Mouse (Mus musculus): ENCODE results near the gene Hist2h2bb.
"Not testable (repeated sequence)": the region's sequence is repeated elsewhere in the genome, so short reads cannot be mapped to it uniquely, and the experiment has no call there.

Gene Hist2h2bb

GRCm38 (mm10) chr3:96269511-96270474 is at the start of gene Hist2h2bb:
Gene Hist2h2bb (plus strand): TSS chr3:96269752.
- peak; percentile 95 for DNase-seq (ENCODE audit: low spot score)

GRCm38 (mm10) chr3:96220131-96220764 is 49.3 kb upstream of the Hist2h2bb start:
- not testable (repeated sequence) for DNase-seq (ENCODE audit: low spot score)

GRCm38 (mm10) chr3:96220765-96221639 is 48.5 kb upstream of the Hist2h2bb start, which contains the start of the genes Hist2h2ac and Hist2h2be:
Gene Hist2h2ac (minus strand): TSS chr3:96220880.
Gene Hist2h2be (plus strand): TSS chr3:96221119.
- DNase-seq (ENCODE audit: low spot score) = peak; percentile 88

DNA sequence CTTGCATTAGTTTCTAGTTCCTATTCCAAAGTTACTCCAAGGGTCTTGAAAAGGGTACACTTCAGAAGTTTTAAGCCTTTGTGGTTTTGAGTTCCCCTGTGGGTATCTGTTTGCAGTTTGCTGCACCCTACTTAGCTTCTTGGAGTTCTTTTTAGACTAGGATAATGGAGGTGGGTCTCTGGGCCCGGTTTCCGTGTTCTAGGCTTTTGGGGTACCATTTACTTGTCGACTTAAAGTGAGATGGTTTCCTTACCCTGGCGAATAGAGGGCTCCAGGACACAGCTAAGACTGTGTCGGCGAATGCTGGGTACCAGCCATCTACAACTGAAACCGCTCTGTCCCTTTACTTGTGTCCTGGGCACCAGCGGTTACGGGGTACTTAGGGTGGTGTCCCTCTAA is 47.9 kb upstream of the Hist2h2bb start:
- DNase-seq (ENCODE audit: low spot score) = no peak

GRCm38 (mm10) chr3:96222774-96223173 is 46.8 kb upstream of the Hist2h2bb start:
- no peak for DNase-seq (ENCODE audit: low spot score)

DNA sequence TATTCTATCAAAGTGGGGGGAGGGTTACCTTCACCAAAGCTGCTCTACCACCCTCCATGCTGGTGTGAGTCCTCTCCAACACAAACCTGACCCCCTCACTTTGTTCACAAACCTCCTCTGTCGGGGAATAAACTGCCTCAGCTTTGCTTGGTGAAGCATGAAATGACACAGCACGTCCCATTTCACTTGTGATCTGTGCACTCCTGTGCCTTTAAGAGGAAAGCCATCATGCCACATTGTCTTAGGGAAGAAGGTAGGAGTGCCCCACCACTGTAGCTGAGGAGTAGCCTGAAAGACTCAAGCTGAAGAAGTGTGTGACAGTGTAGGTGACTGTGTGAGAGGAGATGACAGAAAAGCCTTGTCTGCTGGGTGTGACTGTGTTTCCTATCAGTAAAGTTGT is 44.1 kb upstream of the Hist2h2bb start:
- no peak for DNase-seq (ENCODE audit: low spot score)

DNA sequence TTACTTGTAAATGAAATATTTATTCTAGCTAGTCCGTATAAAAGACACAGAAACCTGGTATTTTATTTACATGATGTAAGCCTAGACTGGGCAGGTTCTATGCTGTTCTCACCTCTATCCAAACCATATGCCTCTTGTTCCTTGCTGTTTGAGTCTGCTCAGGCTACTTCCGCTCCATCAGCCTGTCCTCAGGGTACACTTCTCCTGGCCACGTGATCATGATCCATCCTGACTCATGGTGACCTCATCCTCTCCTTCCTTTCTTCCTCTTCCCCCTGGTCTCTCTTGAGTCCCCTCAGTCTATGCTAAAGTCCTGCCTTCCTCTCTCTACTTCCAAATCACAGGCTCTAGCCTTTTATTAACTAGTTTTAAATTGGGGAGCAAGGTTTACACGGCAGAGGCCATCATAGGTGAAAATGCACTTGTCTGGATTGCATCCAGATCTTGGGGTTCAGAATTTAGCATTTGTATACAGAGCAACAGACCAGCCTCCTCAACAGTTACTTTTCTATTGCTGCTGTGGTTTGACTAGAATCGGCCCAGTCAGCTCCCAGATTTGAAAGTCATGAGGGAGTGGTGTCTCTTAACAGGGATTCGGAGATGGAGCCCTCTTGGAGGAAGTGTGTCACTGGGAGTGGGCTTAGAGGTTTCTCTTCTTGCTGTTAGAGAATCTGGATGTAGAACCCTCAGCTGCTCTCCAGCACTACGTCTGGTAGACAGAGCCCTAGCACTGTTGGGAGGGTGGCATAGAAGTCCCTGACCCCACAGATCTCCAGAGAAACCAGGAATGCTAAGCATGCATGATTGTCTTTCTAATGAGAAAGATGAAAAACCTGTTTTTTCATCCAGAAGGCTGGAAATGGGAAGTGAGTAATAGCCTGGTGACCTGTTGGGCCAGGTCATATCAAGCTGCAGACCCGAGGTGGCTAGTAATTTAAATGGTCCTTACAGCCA is 42.6 kb upstream of the Hist2h2bb start:
- no peak for DNase-seq (ENCODE audit: low spot score)

GRCm38 (mm10) chr3:96228828-96229227 is 40.7 kb upstream of the Hist2h2bb start:
- no peak for DNase-seq (ENCODE audit: low spot score)

- no peak for DNase-seq (ENCODE audit: low spot score)
Observed at GRCm38 (mm10) chr3:96230404-96230803, 39.1 kb upstream of the Hist2h2bb start.

DNA sequence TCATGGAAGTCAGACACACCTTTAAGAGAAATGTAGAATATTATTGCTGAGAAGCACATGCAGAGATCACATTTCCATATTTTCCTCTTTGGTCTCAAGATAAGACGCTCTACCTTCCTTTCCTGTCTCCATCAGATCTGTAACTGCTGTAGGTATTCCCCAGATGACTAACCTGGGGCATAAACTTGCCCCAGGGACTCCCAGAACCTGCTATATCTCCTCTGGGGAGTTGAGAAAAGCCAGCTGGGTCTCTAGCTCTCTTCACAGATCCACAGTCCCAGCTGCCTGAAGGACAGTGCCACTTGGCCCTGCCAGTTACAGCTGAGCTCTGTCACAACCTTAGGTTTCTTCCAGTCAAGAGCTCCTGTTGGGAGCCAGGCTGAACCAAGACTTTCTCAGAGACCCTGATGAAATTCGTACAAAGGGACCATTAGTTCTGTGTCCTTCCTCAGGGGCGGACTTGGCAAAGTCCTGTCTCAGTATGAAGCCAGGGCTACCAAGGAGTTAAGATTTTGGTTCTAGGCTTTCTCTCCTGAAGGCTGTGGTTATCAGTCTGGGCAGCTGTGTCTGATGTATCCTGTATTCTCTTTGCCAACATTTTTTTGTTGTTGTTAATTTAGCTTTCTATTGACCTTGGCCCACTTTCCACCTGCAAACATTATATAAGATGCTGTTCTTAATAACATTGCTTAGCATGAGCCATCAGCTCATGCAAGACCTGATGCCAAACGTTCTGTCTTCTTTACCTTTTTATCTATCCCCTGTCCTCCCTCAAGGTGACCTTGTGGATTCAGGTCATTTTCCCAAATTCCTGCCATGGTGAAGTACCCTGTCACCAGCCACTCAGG is 38.4 kb upstream of the Hist2h2bb start:
- no peak for DNase-seq (ENCODE audit: low spot score)

DNA sequence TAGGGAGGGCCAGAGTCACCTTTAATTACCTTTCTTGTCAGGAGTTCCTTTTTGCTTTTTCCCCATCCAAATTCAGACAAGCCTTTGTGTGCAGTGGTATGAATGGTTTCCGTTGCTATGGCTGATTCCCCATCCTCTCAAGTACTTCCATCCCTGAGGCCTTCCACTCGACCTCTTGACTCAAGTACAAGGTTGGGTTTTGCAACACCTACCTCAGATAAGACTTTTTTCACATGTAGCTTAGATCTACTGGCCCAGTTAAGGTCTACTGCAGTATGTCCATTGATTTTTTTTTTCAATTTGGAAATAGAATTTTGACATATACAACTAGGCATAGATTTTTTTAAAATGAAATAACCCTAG is 37.8 kb upstream of the Hist2h2bb start:
- DNase-seq (ENCODE audit: low spot score) = no peak

DNA sequence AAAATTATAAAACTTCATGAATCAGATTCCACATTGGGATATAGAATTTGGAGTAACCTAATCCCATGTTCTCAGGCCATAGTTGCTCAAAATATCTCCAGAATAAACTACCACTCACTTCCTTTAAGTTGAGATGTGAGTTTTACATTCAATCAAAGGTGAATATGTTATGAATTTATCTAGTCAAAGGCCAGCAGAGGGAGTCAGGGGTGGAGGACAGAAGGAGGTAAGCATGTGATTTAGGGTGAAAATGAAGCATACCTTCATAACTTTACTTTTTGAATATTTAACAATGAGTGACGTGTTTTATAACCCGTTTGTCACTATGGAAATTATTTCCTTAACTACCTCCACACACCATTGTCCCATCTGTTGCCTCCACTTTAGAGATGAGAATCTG is 34.6 kb upstream of the Hist2h2bb start:
- DNase-seq (ENCODE audit: low spot score) = no peak

- DNase-seq (ENCODE audit: low spot score) = no peak
Observed at GRCm38 (mm10) chr3:96235836-96236235, 33.7 kb upstream of the Hist2h2bb start.

DNA sequence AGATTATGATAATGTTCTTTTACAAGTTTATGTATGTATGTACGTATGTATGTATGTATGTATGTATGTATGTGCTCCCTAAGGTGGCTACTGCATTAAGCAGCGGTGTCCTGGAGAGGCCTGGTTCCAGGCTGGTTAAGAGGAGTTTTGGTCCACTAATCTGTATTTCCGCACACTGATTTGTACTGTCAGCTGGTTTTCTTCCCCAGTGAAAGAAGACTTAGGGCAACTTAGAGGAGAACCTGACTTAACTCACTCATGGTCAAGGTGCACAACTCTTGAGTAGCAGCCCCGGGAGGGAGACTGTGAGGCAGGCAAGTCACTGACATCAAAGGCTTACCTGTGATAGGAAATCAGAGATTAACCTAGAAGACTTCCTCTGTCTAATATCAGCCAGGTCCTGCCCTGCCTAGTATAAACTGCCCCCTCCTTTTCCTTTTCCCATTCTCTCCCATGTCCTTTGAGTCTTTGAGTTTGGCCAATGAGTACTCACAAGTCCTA is 32.7 kb upstream of the Hist2h2bb start:
- no peak for DNase-seq (ENCODE audit: low spot score)

GRCm38 (mm10) chr3:96237335-96237903 is 32.1 kb upstream of the Hist2h2bb start:
- no peak for DNase-seq (ENCODE audit: low spot score)

GRCm38 (mm10) chr3:96237904-96238511 is 31.5 kb upstream of the Hist2h2bb start:
- no peak for DNase-seq (ENCODE audit: low spot score)

GRCm38 (mm10) chr3:96238954-96239793 is 30.4 kb upstream of the Hist2h2bb start, which contains the start of gene Hist2h3c2:
Gene Hist2h3c2 (minus strand): TSS chr3:96239127.
- not testable (repeated sequence) for DNase-seq (ENCODE audit: low spot score)
